Mouse (Mus musculus): Measurements from ENCODE around the gene Cep164. TPM values are rescaled to one million over a fixed set of nuclear protein-coding genes. Genes with fewer than 3 reads are reported as not detected.
A peak's percentile ranks its signal among the peaks of the same experiment; 100 is the strongest.
"Not testable (repeated sequence)": the region's sequence is repeated elsewhere in the genome, so short reads cannot be mapped to it uniquely, and the experiment has no call there.

Gene Cep164
- total and polyA plus RNA-seq, 2 experiments from 2014 or later, result 14.2 to 24.6 TPM

DNA sequence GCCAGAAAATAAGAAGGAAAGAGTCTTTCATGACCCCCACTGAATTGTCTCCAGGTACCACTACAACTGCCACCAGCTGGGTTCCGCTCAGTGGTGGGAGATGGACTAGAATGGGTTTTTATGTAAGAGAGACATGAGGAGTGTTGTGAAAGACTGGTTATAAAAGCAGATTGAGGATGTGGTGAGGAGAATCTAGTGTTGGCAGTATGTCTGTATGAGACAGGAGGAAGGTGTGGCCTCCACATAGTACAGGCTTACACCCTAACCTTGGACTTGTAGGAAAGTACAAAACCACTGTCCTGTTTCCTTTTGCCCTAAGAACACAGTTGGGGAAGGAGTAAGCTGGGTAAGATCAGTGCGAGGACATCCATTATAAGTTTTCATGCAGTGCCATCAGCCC lies 25.2 kb upstream of the Cep164 start:
- ATAC-seq, result no peak
- no peak for DNase-seq (ENCODE audit: low spot score)
- 95% methylated on average over 2 of the region's 2 CpGs for WGBS
- peaks cover 11% of the 10 kb centered on the region for H3K4me1 ChIP-seq (ENCODE audit: insufficient read depth, low read length)
- H3K27me3 ChIP-seq (ENCODE audit: insufficient read depth, low read length), result no peaks in the 10 kb centered on the region
- H3K36me3 ChIP-seq (ENCODE audit: insufficient read depth, low read length), result peaks cover 15% of the 10 kb centered on the region; the same call in 1 of the 2 replicates
- TF ChIP-seq CTCF (IDR thresholded peaks at IDR 0.05; ENCODE audit: low read depth), result no peak
- no peak overlapping the region for H3K27ac ChIP-seq
- H3K4me3 ChIP-seq (ENCODE audit: low read length), result no peak overlapping the region
- H3K9ac ChIP-seq (replicated peaks; ENCODE audit: low read length), result no peak overlapping the region
- H3K4me2 ChIP-seq (ENCODE audit: low read depth, low read length), result no peak overlapping the region
- H3K9me3 ChIP-seq (ENCODE audit: low read length), result no peaks in the 10 kb centered on the region

DNA sequence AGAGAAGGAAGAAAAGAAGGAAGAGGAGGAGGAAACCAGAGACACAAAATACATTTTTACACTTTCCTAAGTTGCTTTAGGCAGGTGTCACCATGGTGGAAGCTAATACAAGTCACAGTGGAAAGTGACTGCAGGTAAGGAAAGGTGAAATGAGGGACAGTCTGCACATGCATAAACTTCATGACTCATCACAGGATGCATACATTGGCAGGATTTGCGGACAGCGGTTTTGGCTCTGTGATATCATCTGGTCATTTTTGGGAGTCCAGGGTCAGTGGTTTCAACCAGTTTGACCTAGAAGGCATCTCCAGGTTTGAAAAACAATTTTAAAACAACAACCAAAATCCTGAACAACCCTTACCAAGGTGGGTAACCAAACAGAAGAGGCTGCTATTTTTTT lies 23.3 kb upstream of the Cep164 start:
- Histone ChIP-seq H3K27ac (no peak overlapping the region), H3K27me3 (ENCODE audit: insufficient read depth, low read length) (no peaks in the 10 kb centered on the region), H3K4me3 (ENCODE audit: low read length) (no peak overlapping the region), H3K9me3 (ENCODE audit: low read length) (no peaks in the 10 kb centered on the region), H3K4me1 (ENCODE audit: insufficient read depth, low read length) (peaks cover 11% of the 10 kb centered on the region), H3K4me2 (ENCODE audit: low read depth, low read length) (no peak overlapping the region), H3K9ac (replicated peaks; ENCODE audit: low read length) (no peak overlapping the region), H3K36me3 (ENCODE audit: insufficient read depth, low read length) (no peaks in the 10 kb centered on the region)
- ATAC-seq, result no peak
- no peak for DNase-seq (ENCODE audit: low spot score)
- TF ChIP-seq CTCF (IDR thresholded peaks at IDR 0.05; ENCODE audit: low read depth), result no peak
- 92% methylated on average over 2 of the region's 2 CpGs for WGBS

GRCm38 (mm10) chr9:45851330-45851729 lies 22.8 kb upstream of the Cep164 start:
- no peaks in the 10 kb centered on the region for H3K36me3 ChIP-seq (ENCODE audit: insufficient read depth, low read length)
- 65% methylated on average over 5 of the region's 5 CpGs for WGBS
- H3K27me3 ChIP-seq (ENCODE audit: insufficient read depth, low read length), result no peaks in the 10 kb centered on the region
- no peak for ATAC-seq
- no peak overlapping the region for H3K4me3 ChIP-seq (ENCODE audit: low read length)
- TF ChIP-seq CTCF (IDR thresholded peaks at IDR 0.05; ENCODE audit: low read depth), result no peak
- no peak overlapping the region; the same call in 1 of the 2 replicates for H3K27ac ChIP-seq
- no peak overlapping the region for H3K4me2 ChIP-seq (ENCODE audit: low read depth, low read length)
- DNase-seq (ENCODE audit: low spot score), result no peak
- no peak overlapping the region; the same call in 1 of the 2 replicates for H3K9ac ChIP-seq (replicated peaks; ENCODE audit: low read length)
- H3K9me3 ChIP-seq (ENCODE audit: low read length), result no peaks in the 10 kb centered on the region
- H3K4me1 ChIP-seq (ENCODE audit: insufficient read depth, low read length), result peaks cover 11% of the 10 kb centered on the region

DNA sequence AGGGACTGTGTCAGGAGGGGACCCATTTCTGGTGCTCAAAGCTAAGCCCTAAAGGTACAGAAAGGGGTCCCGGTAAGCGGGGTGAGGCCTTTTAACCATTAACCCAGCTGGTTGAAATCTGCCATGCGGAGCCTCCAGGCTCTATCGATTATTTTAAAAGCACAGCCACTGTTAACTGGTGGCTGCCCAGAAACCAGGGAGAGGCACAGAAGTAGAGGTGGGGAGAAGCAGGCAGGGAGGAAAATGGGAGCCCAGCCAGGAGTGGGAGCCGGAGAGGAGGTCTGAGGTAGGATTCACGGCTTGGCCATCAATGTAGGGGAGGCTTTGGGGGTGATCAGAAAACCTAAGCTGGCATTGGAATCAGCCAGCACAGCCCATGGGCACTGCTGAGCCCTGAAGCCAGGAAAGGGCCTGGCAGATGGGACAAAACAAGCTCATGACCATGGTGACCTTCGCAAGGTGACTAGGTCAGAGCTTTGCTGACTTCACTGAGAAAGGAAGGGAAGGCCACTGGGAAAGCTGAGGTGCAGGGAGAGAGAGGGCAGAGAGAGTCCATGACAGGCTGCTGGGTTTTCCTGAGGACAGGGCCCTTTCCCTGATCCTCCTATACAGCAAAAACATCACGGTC lies 22.2 kb upstream of the Cep164 start:
- no peaks in the 10 kb centered on the region for H3K27me3 ChIP-seq (ENCODE audit: insufficient read depth, low read length)
- no peak for TF ChIP-seq CTCF (IDR thresholded peaks at IDR 0.05; ENCODE audit: low read depth)
- WGBS, result 63% methylated on average over 8 of the region's 8 CpGs
- no peak for ATAC-seq
- no peaks in the 10 kb centered on the region for H3K36me3 ChIP-seq (ENCODE audit: insufficient read depth, low read length)
- peaks cover 11% of the 10 kb centered on the region for H3K4me1 ChIP-seq (ENCODE audit: insufficient read depth, low read length)
- H3K27ac ChIP-seq, result peak overlapping the region; percentile 60; the same call in 1 of the 2 replicates
- H3K4me2 ChIP-seq (ENCODE audit: low read depth, low read length), result no peak overlapping the region
- peak overlapping the region; percentile 24; the same call in 1 of the 2 replicates for H3K9ac ChIP-seq (replicated peaks; ENCODE audit: low read length)
- no peak overlapping the region for H3K4me3 ChIP-seq (ENCODE audit: low read length)
- DNase-seq (ENCODE audit: low spot score), result no peak
- no peaks in the 10 kb centered on the region for H3K9me3 ChIP-seq (ENCODE audit: low read length)

DNA sequence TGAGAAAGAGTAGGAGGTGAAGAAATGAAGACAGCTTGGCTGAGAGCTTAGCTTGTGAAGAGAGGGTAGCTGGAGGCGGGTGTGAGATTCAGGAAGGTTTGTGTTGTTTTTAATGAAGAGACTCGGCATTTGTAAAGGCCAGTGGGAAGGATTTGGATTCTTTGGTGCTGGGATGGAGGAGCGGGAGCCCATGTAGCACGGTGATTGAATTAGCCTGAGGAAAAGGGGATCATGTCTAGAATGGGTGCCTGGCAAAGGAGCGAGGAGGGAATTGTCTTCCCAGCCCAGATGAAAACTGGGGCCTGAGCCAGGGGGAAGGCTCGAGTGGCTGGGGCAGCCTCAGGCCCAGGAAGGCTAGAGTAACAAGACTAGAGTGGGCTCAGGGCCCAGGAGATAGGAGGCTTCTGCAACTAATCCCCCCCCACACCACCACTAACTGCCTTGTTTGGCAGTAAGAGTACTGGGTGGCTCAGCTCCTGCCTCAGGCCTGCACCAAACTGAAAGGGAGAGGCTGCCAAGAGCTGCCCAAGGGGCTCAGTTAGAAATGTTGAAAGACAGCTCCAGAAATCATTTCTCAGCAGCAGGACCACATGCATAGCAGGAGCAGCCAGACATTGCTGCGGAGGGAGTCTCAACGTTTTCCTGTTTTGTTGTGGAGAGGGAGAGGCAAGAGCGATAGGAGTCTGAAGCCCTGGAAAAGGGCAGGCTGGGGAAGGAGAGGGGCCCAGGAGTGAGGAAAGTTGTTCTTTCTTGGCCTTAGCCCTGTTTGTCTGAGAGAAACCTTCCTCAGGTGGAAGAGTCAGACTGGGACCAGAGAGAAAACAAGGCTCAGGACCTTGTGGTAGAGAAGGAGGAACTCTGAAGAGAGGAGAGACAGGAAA lies 21.3 kb upstream of the Cep164 start:
- DNase-seq (ENCODE audit: low spot score), result peak; percentile 54
- H3K27ac ChIP-seq, result peak overlapping the region; percentile 60; the same call in 1 of the 2 replicates
- no peak overlapping the region for H3K4me3 ChIP-seq (ENCODE audit: low read length)
- H3K4me2 ChIP-seq (ENCODE audit: low read depth, low read length), result no peak overlapping the region
- no peaks in the 10 kb centered on the region for H3K36me3 ChIP-seq (ENCODE audit: insufficient read depth, low read length)
- H3K9me3 ChIP-seq (ENCODE audit: low read length), result no peaks in the 10 kb centered on the region
- TF ChIP-seq CTCF (IDR thresholded peaks at IDR 0.05; ENCODE audit: low read depth), result no peak
- peak; percentile 65; the same call in 1 of the 2 replicates for ATAC-seq
- no peaks in the 10 kb centered on the region for H3K27me3 ChIP-seq (ENCODE audit: insufficient read depth, low read length)
- H3K4me1 ChIP-seq (ENCODE audit: insufficient read depth, low read length), result peaks cover 11% of the 10 kb centered on the region
- peak overlapping the region; percentile 24 for H3K9ac ChIP-seq (replicated peaks; ENCODE audit: low read length)
- 46% methylated on average over 9 of the region's 9 CpGs for WGBS

DNA sequence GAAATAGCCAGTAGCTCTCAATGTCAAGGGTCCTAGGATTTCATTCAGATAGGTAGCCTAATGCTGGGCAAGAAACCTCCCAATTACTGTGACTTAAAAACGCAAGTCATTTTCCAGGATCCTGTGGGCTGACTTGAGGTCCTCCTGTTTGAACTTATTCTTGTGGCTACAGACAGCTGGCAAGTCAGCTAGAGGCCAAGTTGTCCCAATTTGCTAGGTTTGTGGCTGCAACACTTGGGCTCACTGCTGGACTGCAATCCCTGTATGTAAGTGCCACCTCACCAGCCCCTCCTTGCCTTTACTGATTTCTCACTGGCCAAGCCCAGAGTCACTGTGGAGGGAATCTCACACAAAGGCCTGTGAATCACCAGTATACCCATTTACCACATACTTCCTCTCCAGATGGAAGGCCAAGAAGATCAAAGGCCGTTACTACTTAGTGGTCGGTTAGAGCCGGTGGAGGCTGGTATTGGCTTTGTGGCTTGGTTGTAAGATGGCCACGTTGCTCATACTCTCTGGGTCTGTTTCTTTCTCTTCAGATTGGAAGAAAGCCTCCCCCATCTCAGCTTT lies 18.5 kb upstream of the Cep164 start:
- no peak for TF ChIP-seq CTCF (IDR thresholded peaks at IDR 0.05; ENCODE audit: low read depth)
- Histone ChIP-seq H3K4me1 (ENCODE audit: insufficient read depth, low read length) (peaks cover 14% of the 10 kb centered on the region), H3K4me3 (ENCODE audit: low read length) (no peak overlapping the region)

DNA sequence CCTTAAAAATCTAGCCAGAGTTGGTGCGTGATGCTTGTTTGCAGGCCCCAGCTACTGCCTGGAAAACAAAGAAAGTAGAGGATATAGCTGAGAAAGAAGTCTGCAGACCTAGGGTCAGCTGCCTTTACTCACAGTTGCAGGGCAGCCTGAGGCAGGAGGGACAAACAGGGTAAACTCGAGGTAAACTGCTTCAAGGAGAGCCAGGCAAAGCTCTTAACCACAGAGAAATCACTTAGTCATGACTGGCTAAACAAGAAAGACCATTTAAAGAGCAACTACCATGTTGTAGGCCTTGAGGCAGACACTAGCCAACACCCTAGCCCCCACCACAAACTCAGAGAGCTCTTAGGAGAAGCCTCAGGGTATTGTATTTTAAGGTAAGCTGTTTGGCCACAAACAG lies 17.7 kb upstream of the Cep164 start:
- H3K27ac ChIP-seq; H3K4me3 ChIP-seq (ENCODE audit: low read length); DNase-seq (ENCODE audit: low spot score); ATAC-seq; H3K4me2 ChIP-seq (ENCODE audit: low read depth, low read length); H3K36me3 ChIP-seq (ENCODE audit: insufficient read depth, low read length); H3K9ac ChIP-seq (replicated peaks; ENCODE audit: low read length); H3K9me3 ChIP-seq (ENCODE audit: low read length); H3K27me3 ChIP-seq (ENCODE audit: insufficient read depth, low read length): not testable (repeated sequence)
- peaks cover 20% of the 10 kb centered on the region for H3K4me1 ChIP-seq (ENCODE audit: insufficient read depth, low read length)
- WGBS, result 73% methylated on average over 2 of the region's 2 CpGs

More for the DNA sequence above, 18.5 kb upstream of the Cep164 start:
- no peaks in the 10 kb centered on the region for H3K36me3 ChIP-seq (ENCODE audit: insufficient read depth, low read length)
- DNase-seq (ENCODE audit: low spot score) (no peak), ATAC-seq (no peak)
- 88% methylated on average over 5 of the region's 5 CpGs for WGBS
- no peaks in the 10 kb centered on the region for H3K27me3 ChIP-seq (ENCODE audit: insufficient read depth, low read length)
- no peak overlapping the region for H3K4me2 ChIP-seq (ENCODE audit: low read depth, low read length)
- no peaks in the 10 kb centered on the region for H3K9me3 ChIP-seq (ENCODE audit: low read length)
- H3K9ac ChIP-seq (replicated peaks; ENCODE audit: low read length), result no peak overlapping the region
- no peak overlapping the region for H3K27ac ChIP-seq
